Mouse (Mus musculus): ENCODE data around the gene Epha3.

DNA sequence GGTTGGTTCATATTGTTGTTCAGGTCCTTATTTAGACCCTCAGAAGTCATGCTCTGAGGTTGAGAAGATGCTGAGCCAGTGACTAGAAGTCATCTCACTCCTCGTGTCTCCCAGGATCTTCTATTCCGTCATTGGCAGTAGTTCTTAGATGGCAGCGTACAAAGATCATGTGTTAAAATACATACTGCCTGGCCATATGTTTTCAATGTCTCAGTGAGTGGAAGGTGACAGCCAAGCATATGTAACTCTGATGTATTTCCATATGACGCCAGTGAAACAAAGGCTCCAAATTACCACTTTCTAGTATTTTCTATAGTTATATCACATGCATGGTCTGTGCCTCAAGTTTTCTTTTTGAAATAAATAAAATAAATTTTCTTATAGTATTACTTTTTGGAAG lies 146.7 kb downstream of the Epha3 start:
- no peak for TF ChIP-seq CTCF (IDR thresholded peaks at IDR 0.05; ENCODE audit: low read depth)
- TF ChIP-seq EP300 (optimal IDR thresholded peaks at IDR 0.05) = no peak

Data from stomach, postnatal 0 days (tissue).